Mouse (Mus musculus) midbrain, postnatal 0 days (tissue): ENCODE measurements around the gene Zfhx3. TPM values are rescaled to one million over a fixed set of nuclear protein-coding genes. Genes with fewer than 3 reads are reported as not detected.
"Not testable (repeated sequence)": the region's sequence is repeated elsewhere in the genome, so short reads cannot be mapped to it uniquely, and the experiment has no call there.

Experiments used
- ATAC-seq: fragments of 200-750 bp; cut with Nextera tagmentation; 2 replicates; pipeline ENCODE4 v1.8.0; 2017; ENCODE audit warnings: moderate number of reproducible peaks, mild to moderate bottlenecking, moderate TSS enrichment, moderate library complexity; ENCODE audit not compliant: low FRiP score
- DNase-seq: peaks from one replicate; pipeline ENCODE4 v3.0.0-alpha.2; 2015; ENCODE audit warnings: low spot score
- H3K27ac ChIP-seq: fragments of 300-500 bp; sonication (generic); 2 replicates; pipeline ENCODE4 v1.5.1; 2014; ENCODE audit warnings: low read depth, mild to moderate bottlenecking, low read length, mixed read lengths
- H3K27me3 ChIP-seq: fragments of 300-500 bp; sonication (generic); 2 replicates; pipeline ENCODE4 v1.6.1; 2014; ENCODE audit warnings: low read length, control low read depth, mixed read lengths; ENCODE audit not compliant: insufficient read depth
- H3K36me3 ChIP-seq: fragments of 300-500 bp; sonication (generic); 2 replicates; pipeline ENCODE4 v1.6.1; 2014; ENCODE audit warnings: low read length, control low read depth, mixed read lengths; ENCODE audit not compliant: insufficient read depth
- H3K4me1 ChIP-seq: fragments of 300-500 bp; sonication (generic); 2 replicates; pipeline ENCODE4 v1.6.1; 2014; ENCODE audit warnings: mild to moderate bottlenecking, control low read depth, antibody characterized with exemption, low read length, mixed read lengths; ENCODE audit not compliant: insufficient read depth
- H3K4me2 ChIP-seq: fragments of 300-500 bp; sonication (generic); 2 replicates; pipeline ENCODE4 v1.6.1; 2014; ENCODE audit warnings: low read depth, mild to moderate bottlenecking, low read length, mixed read lengths; ENCODE audit not compliant: poor library complexity, severe bottlenecking
- H3K4me3 ChIP-seq: fragments of 300-500 bp; sonication (generic); 2 replicates; pipeline ENCODE4 v1.5.1; 2014; ENCODE audit warnings: low read depth, mild to moderate bottlenecking, low read length, moderate library complexity
- H3K9ac ChIP-seq: fragments of 300-500 bp; sonication (generic); replicated peaks from 2 replicates; pipeline ENCODE4 v1.6.1; 2014; ENCODE audit warnings: mild to moderate bottlenecking, low read length, moderate library complexity, mixed read lengths; ENCODE audit not compliant: poor library complexity, severe bottlenecking
- H3K9me3 ChIP-seq: fragments of 300-500 bp; sonication (generic); 2 replicates; pipeline ENCODE4 v1.6.1; 2016; ENCODE audit warnings: low read length, control low read depth
- CTCF ChIP-seq: IDR thresholded peaks from 2 replicates; pipeline ENCODE4 v1.5.1; 2016; ENCODE audit warnings: antibody characterized with exemption, mild to moderate bottlenecking
- WGBS: fragments of 180-500 bp; shearing (Covaris S2); extraction: QIAGEN DNeasy Blood & Tissue Kit; methylation state at CpG from one replicate; pipeline ENCODE4 v1.1.7; 2014; 5-methylcytosine and 5-hydroxymethylcytosine counted together
- polyA plus RNA-seq: library from polyadenylated mRNA; unstranded; fragments of >200 nt; fragmentation: Nextera tagmentation; extraction: Ambion mirVana; gene quantifications from 2 replicates; pipeline ENCODE4 v1.2.1, GENCODE M21; 2015
- total RNA-seq: library from RNA; depleted of rRNA; stranded (reverse); fragments of >200 nt; gene quantifications from 2 replicates; pipeline ENCODE4 v1.2.3, GENCODE M21; 2014; rRNA removed

The Zfhx3 gene
- total RNA-seq: 44.5 and 52.0 TPM in 2 replicates
- polyA plus RNA-seq: 25.0 and 33.1 TPM in 2 replicates

DNA sequence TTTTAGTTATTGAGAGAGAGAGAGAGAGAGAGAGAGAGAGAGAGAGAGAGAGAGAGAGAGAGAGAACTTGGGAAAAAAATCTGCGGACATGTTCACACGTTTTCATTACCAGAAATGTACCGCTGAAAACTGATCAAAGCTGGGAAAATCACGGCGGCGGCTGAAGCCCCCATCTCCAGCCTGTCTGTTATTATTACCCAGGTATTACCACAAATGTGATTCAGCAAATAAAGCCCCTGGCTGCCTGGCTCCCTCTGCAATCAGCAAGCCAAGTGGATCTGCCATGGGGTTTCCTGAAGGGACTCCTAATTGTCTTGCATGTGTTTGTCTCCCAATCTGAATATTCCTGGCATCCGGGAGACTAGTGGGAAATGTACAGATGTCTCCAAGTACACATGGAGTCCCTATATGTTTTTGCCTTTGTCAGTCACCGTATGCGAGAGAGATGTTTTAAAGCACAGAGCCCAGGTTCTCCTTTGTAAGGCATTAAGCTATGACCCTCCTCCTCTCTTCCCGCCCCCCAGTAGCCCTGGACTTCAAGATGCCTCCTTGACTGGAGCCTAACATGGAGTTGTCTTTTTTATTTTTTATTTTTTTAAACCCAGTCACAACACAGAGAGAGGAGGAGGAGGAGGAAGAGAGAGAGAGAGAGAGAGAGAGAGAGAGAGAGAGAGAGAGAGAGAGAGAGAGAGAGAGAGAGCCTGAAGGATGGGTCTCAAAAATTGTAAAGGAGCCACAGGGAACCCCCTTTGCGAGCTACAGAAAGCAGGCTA is at the start of gene Zfhx3:
TSS of gene Zfhx3 (plus strand) at position 723 of the 773 bp plus-strand sequence.
- DNase-seq (no peak), ATAC-seq (no peak)
- no peaks in the 10 kb centered on the region for H3K36me3 ChIP-seq
- peak within 1 kb of the TSS; percentile 33 for H3K4me3 ChIP-seq
- 9% methylated on average over 11 of the region's 11 CpGs for WGBS
- H3K27ac ChIP-seq: peak within 1 kb of the TSS; percentile 79
- no peak for TF ChIP-seq CTCF
- no peaks in the 10 kb centered on the region for H3K27me3 ChIP-seq
- peak within 1 kb of the TSS; percentile 63 for H3K9ac ChIP-seq
- peak within 1 kb of the TSS; percentile 63 for H3K4me2 ChIP-seq
- peaks cover 9% of the 10 kb centered on the region; the same call in 1 of the 2 replicates for H3K4me1 ChIP-seq
- no peaks in the 10 kb centered on the region for H3K9me3 ChIP-seq

DNA sequence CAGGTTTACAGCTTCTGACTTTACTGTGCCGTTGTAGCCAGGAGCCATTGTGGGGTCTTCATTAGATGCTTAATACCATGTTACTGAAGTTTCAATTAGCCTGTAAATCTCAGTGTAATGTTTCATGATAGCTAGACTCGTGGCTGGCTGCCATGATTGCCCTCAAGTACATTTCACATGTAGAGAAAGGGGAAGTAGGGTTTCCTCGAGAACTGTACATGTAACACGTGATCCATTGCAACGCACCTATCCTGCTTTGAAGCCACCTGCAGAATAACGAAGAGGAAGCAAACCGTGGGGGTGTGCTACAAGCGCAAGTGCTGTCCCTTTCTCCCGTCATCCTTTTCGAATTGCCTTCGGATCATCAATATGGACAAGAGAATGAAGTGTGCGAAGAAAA is 23.5 kb upstream of the Zfhx3 start:
- Histone ChIP-seq H3K4me1 (0 out of 2 replicates have a peak, but pooled peaks cover 3% of the 10 kb centered on the region), H3K27ac (no peak overlapping the region), H3K9me3 (no peaks in the 10 kb centered on the region), H3K4me2 (no peak overlapping the region), H3K9ac (no peak overlapping the region), H3K4me3 (no peak overlapping the region), H3K27me3 (no peaks in the 10 kb centered on the region), H3K36me3 (no peaks in the 10 kb centered on the region)
- ATAC-seq: no peak
- 79% methylated on average over 12 of the region's 12 CpGs for WGBS
- TF ChIP-seq CTCF: no peak
- DNase-seq: no peak

DNA sequence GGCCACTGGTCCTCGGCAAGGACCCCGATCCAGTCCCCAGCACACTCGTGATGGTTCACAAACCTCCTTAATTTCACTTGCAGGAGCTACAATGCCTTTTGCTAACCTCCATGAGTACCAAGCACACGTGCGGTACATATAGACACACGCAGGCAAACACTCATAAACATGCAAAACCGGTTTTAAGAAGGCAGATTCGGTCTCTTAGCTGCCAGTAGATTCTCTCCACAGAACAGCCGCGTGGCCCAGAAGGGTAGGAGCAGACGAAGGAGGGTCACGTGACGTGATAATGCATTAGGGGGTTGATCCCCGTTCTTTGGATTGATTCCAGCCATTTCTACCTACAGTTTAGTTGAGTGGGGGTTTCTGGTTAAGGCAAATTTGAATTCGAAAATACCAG is 16.3 kb upstream of the Zfhx3 start:
- no peak overlapping the region for H3K27ac ChIP-seq
- H3K4me2 ChIP-seq: no peak overlapping the region
- H3K27me3 ChIP-seq: no peaks in the 10 kb centered on the region
- ATAC-seq (no peak), DNase-seq (no peak)
- H3K4me1 ChIP-seq: no peaks in the 10 kb centered on the region
- TF ChIP-seq CTCF: no peak
- no peak overlapping the region for H3K9ac ChIP-seq
- 86% methylated on average over 15 of the region's 15 CpGs for WGBS
- H3K36me3 ChIP-seq: no peaks in the 10 kb centered on the region
- no peaks in the 10 kb centered on the region for H3K9me3 ChIP-seq
- no peak overlapping the region for H3K4me3 ChIP-seq

DNA sequence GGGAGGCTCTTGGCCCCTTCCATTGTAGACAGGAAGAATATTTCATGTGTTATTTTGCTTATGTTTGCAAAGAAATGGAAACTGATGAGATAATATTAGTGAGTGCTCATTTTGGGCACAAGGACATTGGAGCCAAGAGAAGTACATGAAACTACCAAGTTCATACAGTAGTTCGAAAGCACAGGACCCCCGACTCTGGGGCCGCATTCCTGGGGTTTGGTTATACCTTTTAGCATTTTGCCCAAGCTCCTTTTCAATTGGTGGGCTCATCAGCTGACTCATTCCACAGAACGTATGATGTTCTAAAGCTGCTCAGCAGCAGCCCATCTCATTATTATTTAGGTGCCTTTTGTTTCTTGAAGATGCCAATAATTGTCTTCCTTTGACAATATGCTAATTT is 5.7 kb upstream of the Zfhx3 start:
- H3K27ac ChIP-seq: no peak overlapping the region
- no peak overlapping the region for H3K9ac ChIP-seq
- H3K9me3 ChIP-seq: no peaks in the 10 kb centered on the region
- no peak overlapping the region for H3K4me3 ChIP-seq
- no peak for DNase-seq
- TF ChIP-seq CTCF: no peak
- WGBS: 96% methylated on average over 4 of the region's 4 CpGs
- H3K4me2 ChIP-seq: no peak overlapping the region
- H3K36me3 ChIP-seq: no peaks in the 10 kb centered on the region
- H3K27me3 ChIP-seq: no peaks in the 10 kb centered on the region
- H3K4me1 ChIP-seq: 0 out of 2 replicates have a peak, but pooled peaks cover 2% of the 10 kb centered on the region
- no peak for ATAC-seq

DNA sequence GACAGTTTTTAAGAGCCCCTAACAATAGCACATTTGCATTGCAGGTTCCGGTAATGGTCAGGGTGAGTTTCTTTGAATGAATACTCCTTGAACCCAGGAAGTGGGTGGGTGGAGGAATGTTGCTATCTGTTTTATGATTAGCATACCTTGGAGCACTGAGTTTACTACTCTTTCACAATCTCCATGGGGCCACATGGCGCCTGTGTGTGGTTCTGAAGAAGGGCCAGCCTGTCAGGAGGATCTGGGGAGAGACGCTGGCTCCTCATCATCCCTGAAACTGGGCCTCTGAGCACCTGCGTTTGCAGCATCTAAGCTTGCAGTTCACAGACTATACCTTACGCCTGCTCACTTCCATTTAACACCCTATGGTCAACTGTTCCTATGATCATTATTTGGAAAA is 4.2 kb upstream of the Zfhx3 start:
- H3K4me2 ChIP-seq, DNase-seq, H3K9ac ChIP-seq, H3K9me3 ChIP-seq, H3K4me3 ChIP-seq, H3K4me1 ChIP-seq, H3K27ac ChIP-seq, ATAC-seq, H3K36me3 ChIP-seq, H3K27me3 ChIP-seq: not testable (repeated sequence)
- WGBS: 93% methylated on average over 5 of the region's 5 CpGs

DNA sequence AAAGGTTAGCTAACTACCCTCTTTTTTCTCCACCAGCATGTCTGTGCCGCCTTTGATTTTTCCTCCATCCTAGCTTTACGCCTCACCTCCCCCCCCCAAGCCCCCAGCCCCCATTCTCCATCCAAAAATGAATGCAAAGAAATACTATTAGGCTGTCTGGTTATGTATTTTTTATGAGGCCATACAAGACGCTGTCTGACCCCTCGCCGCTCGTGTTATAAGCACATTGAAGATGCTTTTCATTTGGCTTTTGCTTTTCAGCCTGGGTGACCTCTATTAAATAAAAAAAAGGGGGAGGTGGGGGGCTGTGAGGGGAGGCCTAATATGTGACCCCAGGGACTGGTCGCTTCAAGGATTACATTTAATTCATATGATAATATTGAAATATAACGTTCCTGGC is 2.3 kb upstream of the Zfhx3 start:
- Histone ChIP-seq H3K36me3 (no peaks in the 10 kb centered on the region), H3K9ac (no peak overlapping the region; the same call in 1 of the 2 replicates), H3K9me3 (no peaks in the 10 kb centered on the region), H3K4me1 (peaks cover 5% of the 10 kb centered on the region; the same call in 1 of the 2 replicates), H3K4me2 (no peak overlapping the region), H3K27ac (peak overlapping the region; percentile 67), H3K27me3 (no peaks in the 10 kb centered on the region), H3K4me3 (no peak overlapping the region)
- TF ChIP-seq CTCF: no peak
- ATAC-seq: no peak
- WGBS: 36% methylated on average over 8 of the region's 8 CpGs
- no peak for DNase-seq
